Mouse (Mus musculus): ENCODE measurements around the gene Dhx37.
"Not testable (repeated sequence)": the region's sequence is repeated elsewhere in the genome, so short reads cannot be mapped to it uniquely, and the experiment has no call there.

Gene Dhx37

GRCm38 (mm10) chr5:125407910-125408575 lies 25.9 kb downstream of the Dhx37 start:
- no peak for DNase-seq (ENCODE audit: low spot score)

- DNase-seq (ENCODE audit: low spot score), result peak; percentile 13
Observed at GRCm38 (mm10) chr5:125407020-125407830, 26.7 kb downstream of the Dhx37 start.

GRCm38 (mm10) chr5:125406322-125407016 lies 27.5 kb downstream of the Dhx37 start:
- DNase-seq (ENCODE audit: low spot score), result peak; percentile 67

- peak; percentile 99 for DNase-seq (ENCODE audit: low spot score)
Observed at GRCm38 (mm10) chr5:125405546-125406248, 28.2 kb downstream of the Dhx37 start.

GRCm38 (mm10) chr5:125404903-125405545 lies 28.9 kb downstream of the Dhx37 start:
- peak; percentile 77 for DNase-seq (ENCODE audit: low spot score)

- DNase-seq (ENCODE audit: low spot score), result peak; percentile 51
Observed at GRCm38 (mm10) chr5:125404536-125404902, 29.4 kb downstream of the Dhx37 start.

- peak; percentile 91 for DNase-seq (ENCODE audit: low spot score)
Observed at GRCm38 (mm10) chr5:125403481-125404465, 30.1 kb downstream of the Dhx37 start.

GRCm38 (mm10) chr5:125402991-125403390 lies 30.9 kb downstream of the Dhx37 start:
- no peak for DNase-seq (ENCODE audit: low spot score)

GRCm38 (mm10) chr5:125402476-125402875 lies 31.4 kb downstream of the Dhx37 start:
- DNase-seq (ENCODE audit: low spot score), result no peak

GRCm38 (mm10) chr5:125400903-125401302 lies 33.0 kb downstream of the Dhx37 start:
- DNase-seq (ENCODE audit: low spot score), result no peak

GRCm38 (mm10) chr5:125395008-125395407 lies 38.9 kb downstream of the Dhx37 start:
- no peak for DNase-seq (ENCODE audit: low spot score)

GRCm38 (mm10) chr5:125393622-125394603 lies 40.0 kb downstream of the Dhx37 start:
- DNase-seq (ENCODE audit: low spot score), result peak; percentile 90

- DNase-seq (ENCODE audit: low spot score), result peak; percentile 94
Observed at GRCm38 (mm10) chr5:125392977-125393621, 40.8 kb downstream of the Dhx37 start.

GRCm38 (mm10) chr5:125392618-125392976 lies 41.3 kb downstream of the Dhx37 start:
- no peak for DNase-seq (ENCODE audit: low spot score)

GRCm38 (mm10) chr5:125392176-125392575 lies 41.7 kb downstream of the Dhx37 start:
- DNase-seq (ENCODE audit: low spot score), result not testable (repeated sequence)

GRCm38 (mm10) chr5:125391609-125392008 lies 42.3 kb downstream of the Dhx37 start:
- DNase-seq (ENCODE audit: low spot score), result no peak

- DNase-seq (ENCODE audit: low spot score), result no peak
Observed at GRCm38 (mm10) chr5:125390906-125391477, 42.9 kb downstream of the Dhx37 start.
